Mouse (Mus musculus): ENCODE measurements around the gene Cdcp1. TPM values are rescaled to one million over a fixed set of nuclear protein-coding genes. Genes with fewer than 3 reads are reported as not detected.

The Cdcp1 gene
- not detected in 2 replicates for total RNA-seq (2014; fragmentation: Nextera tagmentation)
- 0.43 TPM in 1 of 2 replicates, not detected in the other for total RNA-seq (2017)

DNA sequence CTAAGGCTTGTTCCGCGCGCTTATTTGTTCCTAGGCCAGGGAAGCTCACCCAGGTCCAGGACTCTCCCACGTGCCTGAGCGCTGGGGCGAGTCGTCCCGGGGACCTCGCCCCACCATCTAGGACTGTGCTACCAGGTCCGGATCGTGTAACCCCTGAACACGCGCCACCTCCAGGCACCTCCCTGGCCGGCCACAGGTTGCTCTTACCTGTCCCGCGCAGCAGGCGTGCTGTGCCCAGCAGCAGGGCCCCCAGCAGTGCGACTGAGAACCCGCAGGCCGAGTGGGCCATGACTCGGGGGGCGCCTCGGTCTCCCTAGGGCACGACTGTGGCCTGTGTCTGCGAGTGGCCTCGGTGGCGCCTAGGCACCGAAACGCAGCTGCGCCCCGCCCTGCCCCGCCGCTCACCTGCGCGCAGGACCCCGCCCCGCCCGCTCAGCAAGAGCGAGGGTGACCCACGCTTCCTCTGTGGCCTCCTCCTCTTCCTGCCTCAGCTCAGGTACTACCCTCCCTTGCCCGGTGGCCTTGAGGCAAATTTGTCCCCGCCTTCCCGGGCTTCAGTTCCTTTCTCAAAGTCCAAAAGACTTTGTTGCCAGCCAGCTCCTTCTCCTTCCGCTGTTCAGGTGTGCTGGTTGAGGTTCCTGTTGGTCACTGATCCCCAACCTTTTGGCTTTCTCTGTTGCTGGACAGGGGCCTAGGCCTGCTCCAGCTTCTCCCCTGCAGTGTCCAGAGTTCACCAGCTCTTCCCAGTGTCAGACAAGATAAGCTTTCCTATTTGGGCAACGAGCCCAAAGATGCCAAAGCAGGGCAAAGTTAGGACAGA is at the start of gene Cdcp1:
TSS of gene Cdcp1 (minus strand) at position 418 of the 820 bp plus-strand sequence.
- ATAC-seq (replicated peaks; ENCODE audit: poor library complexity, severe bottlenecking) = peak; percentile 22; the same call in 1 of the 2 replicates

GRCm38 (mm10) chr9:123260611-123261021 is 44.8 kb upstream of the Cdcp1 start, which contains the start of gene Tmem158:
TSS of gene Tmem158 (minus strand) at chr9:123260764.
- ATAC-seq (replicated peaks; ENCODE audit: poor library complexity, severe bottlenecking) = peak; percentile 94

DNA sequence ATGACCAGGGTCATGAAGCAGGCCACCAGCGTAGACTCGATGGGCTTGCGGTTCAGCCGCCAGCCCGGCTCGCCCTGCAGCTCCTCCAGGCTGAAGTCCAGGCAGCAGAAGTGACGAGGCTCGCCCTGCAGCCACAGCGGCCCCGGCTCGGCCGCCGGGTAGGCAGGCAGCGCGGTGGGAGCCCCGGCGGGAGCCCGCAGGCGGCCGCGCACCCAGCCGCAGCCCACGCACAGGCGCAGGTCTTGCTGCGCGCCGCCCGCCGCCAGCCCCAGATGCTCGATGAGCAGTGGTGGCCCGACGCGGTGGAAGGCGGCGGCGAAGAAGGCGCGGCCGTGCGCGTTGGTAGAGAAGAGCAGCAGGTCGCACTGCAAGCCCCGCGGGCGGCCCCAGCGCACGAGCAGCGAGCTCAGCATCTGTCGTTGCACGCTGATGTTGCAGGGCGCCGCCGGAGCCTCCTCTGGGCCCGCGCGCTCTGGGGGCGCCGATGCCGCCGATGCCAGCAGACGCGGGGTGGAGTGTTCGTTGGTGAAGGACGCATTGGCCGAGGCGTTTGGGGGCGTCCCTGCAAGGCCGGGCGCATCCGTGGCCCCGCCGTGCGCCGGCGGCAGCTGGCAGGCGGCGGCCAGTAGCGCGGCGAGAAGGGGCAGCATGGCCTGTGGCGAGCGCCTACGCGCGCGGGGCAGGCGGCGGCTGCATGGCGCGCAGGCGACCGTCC is 44.2 kb upstream of the Cdcp1 start:
- peak; percentile 7; the same call in 1 of the 2 replicates for ATAC-seq (replicated peaks; ENCODE audit: poor library complexity, severe bottlenecking)

- peak; percentile 80 for ATAC-seq (replicated peaks; ENCODE audit: poor library complexity, severe bottlenecking)
Observed at GRCm38 (mm10) chr9:123259461-123259895, 43.6 kb upstream of the Cdcp1 start.

DNA sequence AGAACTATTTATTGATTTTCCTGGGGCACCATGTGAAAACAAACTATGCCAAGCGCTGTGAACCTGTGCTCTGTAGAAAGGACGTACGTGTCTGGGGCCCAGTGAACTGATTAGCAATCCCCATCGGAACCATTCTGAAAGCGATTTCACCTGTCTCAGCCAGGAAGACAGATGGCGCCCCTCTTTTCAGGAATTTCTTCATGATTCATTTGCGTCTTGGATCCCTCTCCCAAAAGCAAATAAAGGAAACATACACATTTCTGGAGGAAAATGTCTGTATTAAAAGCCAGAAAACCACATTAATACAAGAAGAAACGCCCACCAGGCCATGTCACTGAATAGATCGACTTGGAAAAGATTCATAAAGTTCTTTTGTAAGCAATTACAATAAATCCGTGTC is 43.0 kb upstream of the Cdcp1 start:
- ATAC-seq (replicated peaks; ENCODE audit: poor library complexity, severe bottlenecking) = no peak

- no peak for ATAC-seq (replicated peaks; ENCODE audit: poor library complexity, severe bottlenecking)
Observed at GRCm38 (mm10) chr9:123255736-123256135, 39.9 kb upstream of the Cdcp1 start.

DNA sequence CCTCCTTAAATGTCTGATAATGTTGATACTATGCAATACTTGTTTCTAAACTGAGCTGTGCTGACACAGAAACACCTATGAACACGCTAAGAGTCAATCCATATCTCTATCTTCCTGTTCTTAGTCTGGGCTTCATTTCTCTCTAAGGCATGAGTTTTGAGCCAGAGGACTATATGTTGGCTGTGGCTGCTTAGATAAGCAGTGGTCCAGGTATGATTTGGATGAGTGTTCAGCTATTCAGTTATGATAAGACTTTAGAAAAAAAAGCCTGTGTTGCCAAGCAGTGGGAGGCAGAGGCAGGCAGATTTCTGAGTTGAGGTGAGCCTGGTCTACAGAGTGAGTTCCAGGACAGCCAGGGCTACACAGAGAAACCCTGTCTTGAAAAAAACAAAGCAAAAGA is 32.2 kb upstream of the Cdcp1 start:
- ATAC-seq (replicated peaks; ENCODE audit: poor library complexity, severe bottlenecking) = no peak

- no peak for ATAC-seq (replicated peaks; ENCODE audit: poor library complexity, severe bottlenecking)
Observed at GRCm38 (mm10) chr9:123245146-123245545, 29.3 kb upstream of the Cdcp1 start.

DNA sequence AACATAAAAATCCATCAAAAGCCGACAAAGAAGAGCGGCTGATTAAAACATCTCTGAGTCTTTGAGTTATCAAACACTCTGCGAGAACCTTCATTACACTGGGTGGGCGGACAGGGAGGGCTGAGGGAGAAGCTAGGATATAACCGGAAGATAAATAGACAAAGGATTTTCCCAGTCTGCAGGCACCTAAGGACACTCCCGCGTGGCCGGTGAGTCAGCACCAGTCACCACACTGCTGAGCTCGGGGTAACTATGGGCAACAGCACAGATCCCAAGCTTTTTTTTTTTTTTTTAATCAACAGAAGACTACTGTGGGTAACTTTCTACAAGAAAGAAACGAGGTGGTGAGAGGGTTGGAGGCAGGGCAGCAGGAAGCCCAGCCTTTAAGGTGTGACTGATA is 28.1 kb upstream of the Cdcp1 start:
- no peak for ATAC-seq (replicated peaks; ENCODE audit: poor library complexity, severe bottlenecking)

- ATAC-seq (replicated peaks; ENCODE audit: poor library complexity, severe bottlenecking) = no peak
Observed at GRCm38 (mm10) chr9:123241191-123241590, 25.4 kb upstream of the Cdcp1 start.

GRCm38 (mm10) chr9:123240751-123241150 is 24.9 kb upstream of the Cdcp1 start:
- ATAC-seq (replicated peaks; ENCODE audit: poor library complexity, severe bottlenecking) = no peak

- no peak for ATAC-seq (replicated peaks; ENCODE audit: poor library complexity, severe bottlenecking)
Observed at GRCm38 (mm10) chr9:123240271-123240670, 24.4 kb upstream of the Cdcp1 start.

DNA sequence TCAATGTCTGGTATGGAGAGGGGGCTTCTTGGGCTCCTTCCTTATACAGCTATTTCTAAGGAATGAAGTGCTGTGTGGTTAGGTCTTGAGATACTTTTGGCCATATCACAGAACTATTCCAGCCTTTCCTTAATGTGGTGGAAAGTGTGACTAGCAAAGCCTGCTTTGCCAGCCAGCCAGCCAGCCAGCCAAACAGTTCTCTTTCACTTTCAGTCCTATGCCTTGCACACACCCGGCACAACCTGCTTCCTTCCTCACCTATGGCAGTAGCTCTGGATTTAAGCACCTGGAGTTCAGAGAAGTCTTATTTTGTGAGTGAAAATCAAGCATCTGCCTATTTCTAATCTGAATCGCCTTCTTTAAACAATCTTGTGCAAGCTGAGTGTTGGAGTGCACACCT is 23.8 kb upstream of the Cdcp1 start:
- ATAC-seq (replicated peaks; ENCODE audit: poor library complexity, severe bottlenecking) = no peak

GRCm38 (mm10) chr9:123238256-123239045 is 22.6 kb upstream of the Cdcp1 start:
- no peak for ATAC-seq (replicated peaks; ENCODE audit: poor library complexity, severe bottlenecking)

- peak; percentile 22; the same call in 1 of the 2 replicates for ATAC-seq (replicated peaks; ENCODE audit: poor library complexity, severe bottlenecking)
Observed at GRCm38 (mm10) chr9:123237739-123238138, 21.9 kb upstream of the Cdcp1 start.

- ATAC-seq (replicated peaks; ENCODE audit: poor library complexity, severe bottlenecking) = no peak
Observed at GRCm38 (mm10) chr9:123235621-123236020, 19.8 kb upstream of the Cdcp1 start.

DNA sequence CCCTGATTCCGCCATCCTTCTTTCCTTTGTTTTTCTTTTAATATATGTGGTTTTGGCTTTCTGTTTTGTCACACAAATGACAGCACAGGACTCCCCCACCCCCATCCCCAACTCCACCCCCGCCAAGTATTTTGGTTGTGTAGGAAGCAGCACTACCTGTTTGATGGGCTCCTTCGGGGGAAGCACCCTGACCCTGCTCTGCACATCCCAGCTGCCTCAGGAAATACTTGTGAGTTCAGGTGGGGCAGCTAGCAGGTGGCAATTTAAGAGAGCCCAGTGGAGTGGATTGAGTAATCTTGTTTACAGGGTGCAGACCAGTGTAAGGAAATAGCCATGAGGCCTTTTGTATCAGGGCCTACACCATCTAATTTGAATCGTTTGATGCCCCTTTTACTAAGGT is 14.0 kb upstream of the Cdcp1 start:
- ATAC-seq (replicated peaks; ENCODE audit: poor library complexity, severe bottlenecking) = no peak

GRCm38 (mm10) chr9:123228671-123229070 is 12.8 kb upstream of the Cdcp1 start:
- no peak for ATAC-seq (replicated peaks; ENCODE audit: poor library complexity, severe bottlenecking)

DNA sequence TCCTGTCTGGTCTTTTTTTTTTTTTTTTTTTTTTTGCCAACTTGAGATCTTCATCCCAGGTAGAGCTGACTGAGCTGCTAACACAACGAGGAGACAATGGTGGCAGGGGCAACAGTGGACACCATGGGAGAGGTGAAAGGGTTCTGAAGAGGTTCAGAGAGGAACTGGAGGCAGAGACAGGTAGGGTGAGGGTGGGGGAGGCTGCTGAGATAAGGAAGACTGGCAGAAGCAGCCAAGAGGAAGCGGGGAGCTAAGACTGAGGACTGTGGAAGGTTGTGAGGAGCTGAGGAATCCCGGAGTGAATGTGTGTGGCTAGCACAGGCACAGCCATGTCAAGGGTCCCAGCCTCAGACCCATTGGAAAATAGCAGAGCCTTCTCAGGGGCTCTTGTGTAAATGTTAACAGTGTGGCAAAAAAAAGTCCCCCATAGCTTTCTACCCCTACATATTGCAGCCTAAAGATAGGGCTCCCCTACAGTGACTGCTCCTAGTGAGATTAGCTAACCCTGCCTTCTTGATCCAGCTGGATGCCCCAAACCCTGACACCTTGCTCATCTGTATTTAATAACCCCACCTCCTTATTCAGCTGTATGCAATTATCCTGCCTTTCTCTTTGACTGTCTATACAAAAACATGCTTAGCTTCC is 11.4 kb upstream of the Cdcp1 start:
- no peak for ATAC-seq (replicated peaks; ENCODE audit: poor library complexity, severe bottlenecking)

DNA sequence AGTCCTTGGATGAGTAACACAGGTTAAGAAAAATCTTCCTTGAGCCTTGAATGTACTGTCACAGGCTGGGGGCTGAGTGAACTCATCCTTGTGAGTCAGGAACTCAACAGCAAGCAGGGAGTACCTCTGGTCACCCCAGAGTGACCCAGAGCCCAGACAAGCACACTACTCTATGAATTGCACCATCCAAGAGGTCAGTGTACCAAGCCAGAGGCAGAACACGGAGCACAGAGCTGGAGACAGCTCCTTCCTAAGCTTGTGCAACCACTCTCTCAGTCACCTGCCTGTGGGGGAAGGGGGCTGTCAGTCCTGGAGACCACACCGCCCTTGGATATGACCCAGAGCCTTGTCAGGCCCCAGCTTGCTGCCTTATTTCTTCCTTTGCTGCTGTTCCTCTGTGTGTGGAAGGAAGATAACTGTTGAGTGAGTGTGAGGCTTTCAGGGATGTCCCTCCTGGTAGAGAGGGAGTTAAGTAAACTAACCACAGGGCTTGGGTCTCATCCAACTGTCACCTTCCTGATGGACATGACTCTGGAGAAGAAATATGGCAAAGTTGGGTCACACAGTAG is 9.1 kb upstream of the Cdcp1 start:
- ATAC-seq (replicated peaks; ENCODE audit: poor library complexity, severe bottlenecking) = no peak
